Mouse (Mus musculus): Measurements from ENCODE around the gene Sec22a. TPM values are rescaled to one million over a fixed set of nuclear protein-coding genes. Genes with fewer than 3 reads are reported as not detected.

The Sec22a gene
- total and polyA plus RNA-seq, 3 experiments, result 10.5 to 98.3 (median 11.4) TPM

- no peak overlapping the region for H3K27ac ChIP-seq (ENCODE audit: control insufficient read depth, low read depth, low read length)
- no peak for DNase-seq (ENCODE audit: low read depth, low spot score)
- no peak overlapping the region for H3K4me3 ChIP-seq (ENCODE audit: control insufficient read depth in 1 of 2, insufficient read depth in 1 of 2, low read depth in 2 of 2, low read length in 2 of 2)
- H3K4me1 ChIP-seq (ENCODE audit: control insufficient read depth in 1 of 2, insufficient read depth in 2 of 2, low read length in 2 of 2), result no peaks in the 10 kb centered on the region
- no peak overlapping the region for H3K9ac ChIP-seq (ENCODE audit: control insufficient read depth, low read depth, low read length, poor library complexity, severe bottlenecking)
- no peaks in the 10 kb centered on the region for H3K27me3 ChIP-seq (ENCODE audit: control insufficient read depth in 1 of 2, insufficient read depth in 2 of 2, low read length in 2 of 2)
- no peaks in the 10 kb centered on the region for H3K79me2 ChIP-seq (ENCODE audit: control insufficient read depth, insufficient read depth, low read length, poor library complexity)
- no peaks in the 10 kb centered on the region for H3K36me3 ChIP-seq (ENCODE audit: control insufficient read depth in 1 of 2, insufficient read depth in 2 of 2, low read length in 2 of 2)
- H3K9me3 ChIP-seq (replicated peaks; ENCODE audit: insufficient read depth, low read length), result no peaks in the 10 kb centered on the region
- TF ChIP-seq CHD2 (IDR thresholded peaks at IDR 0.05; ENCODE audit: low read length) (no peak), POLR2AphosphoS5 (IDR thresholded peaks at IDR 0.05; ENCODE audit: borderline replicate concordance, low read depth, low read length) (no peak), HCFC1 (IDR thresholded peaks at IDR 0.05; ENCODE audit: low read depth, low read length) (no peak), CHD1 (IDR thresholded peaks at IDR 0.05; ENCODE audit: low read depth, low read length) (no peak), TBP (IDR thresholded peaks at IDR 0.05; ENCODE audit: low read depth, low read length) (no peak), SIN3A (IDR thresholded peaks at IDR 0.05; ENCODE audit: low read length) (no peak), GATA1 (IDR thresholded peaks at IDR 0.05; ENCODE audit: low read depth, low read length) (no peak), MYC (IDR thresholded peaks at IDR 0.05; ENCODE audit: low read depth, low read length) (no peak), KAT2A (conservative IDR thresholded peaks at IDR 0.05; ENCODE audit: low read depth, low read length) (no peak), JUND (IDR thresholded peaks at IDR 0.05; ENCODE audit: low read depth, low read length) (no peak), ZMIZ1 (IDR thresholded peaks at IDR 0.05; ENCODE audit: low read depth, low read length) (no peak), MAZ (IDR thresholded peaks at IDR 0.05; ENCODE audit: low read depth, low read length) (no peak), BHLHE40 (IDR thresholded peaks at IDR 0.05; ENCODE audit: borderline replicate concordance, low read depth, low read length) (no peak), MXI1 (IDR thresholded peaks at IDR 0.05; ENCODE audit: low read depth, low read length) (no peak), GABPA (IDR thresholded peaks at IDR 0.05; ENCODE audit: low read depth, low read length) (no peak), MAX (IDR thresholded peaks at IDR 0.05; ENCODE audit: low read length) (no peak), POLR2AphosphoS2 (IDR thresholded peaks at IDR 0.05; ENCODE audit: low read length) (no peak)
These were observed 92.1 kb downstream of the Sec22a start for GRCm38 (mm10) chr16:35271572-35271971.

- Histone ChIP-seq H3K9me3 (replicated peaks; ENCODE audit: insufficient read depth, low read length) (no peaks in the 10 kb centered on the region), H3K79me2 (ENCODE audit: control insufficient read depth, insufficient read depth, low read length, poor library complexity) (no peaks in the 10 kb centered on the region), H3K4me3 (ENCODE audit: control insufficient read depth in 1 of 2, insufficient read depth in 1 of 2, low read depth in 2 of 2, low read length in 2 of 2) (no peak overlapping the region), H3K36me3 (ENCODE audit: control insufficient read depth in 1 of 2, insufficient read depth in 2 of 2, low read length in 2 of 2) (no peaks in the 10 kb centered on the region), H3K9ac (ENCODE audit: control insufficient read depth, low read depth, low read length, poor library complexity, severe bottlenecking) (no peak overlapping the region), H3K4me1 (ENCODE audit: control insufficient read depth in 1 of 2, insufficient read depth in 2 of 2, low read length in 2 of 2) (no peaks in the 10 kb centered on the region), H3K27ac (ENCODE audit: control insufficient read depth, low read depth, low read length) (no peak overlapping the region), H3K27me3 (ENCODE audit: control insufficient read depth in 1 of 2, insufficient read depth in 2 of 2, low read length in 2 of 2) (no peaks in the 10 kb centered on the region)
- no peak for DNase-seq (ENCODE audit: low read depth, low spot score)
- TF ChIP-seq UBTF (IDR thresholded peaks at IDR 0.05; ENCODE audit: borderline replicate concordance, insufficient read depth, low read depth, low read length), result no peak
- no peak for TF ChIP-seq POLR2AphosphoS2 (IDR thresholded peaks at IDR 0.05; ENCODE audit: low read length)
- TF ChIP-seq MEF2A (IDR thresholded peaks at IDR 0.05; ENCODE audit: extremely low read depth, insufficient replicate concordance, low read depth, low read length, poor library complexity, severe bottlenecking), result no peak
- no peak for TF ChIP-seq ETS1 (IDR thresholded peaks at IDR 0.05; ENCODE audit: low read depth, low read length)
- no peak for TF ChIP-seq KAT2A (conservative IDR thresholded peaks at IDR 0.05; ENCODE audit: low read depth, low read length)
- TF ChIP-seq CTCF (IDR thresholded peaks at IDR 0.05 in 2 of 3, conservative IDR thresholded peaks at IDR 0.05 in 1 of 3; ENCODE audit: control insufficient read depth in 1 of 3, insufficient read depth in 1 of 3, low read depth in 2 of 3, low read length in 3 of 3, poor library complexity in 1 of 3, severe bottlenecking in 1 of 3), result no peak
- TF ChIP-seq ZC3H11A (IDR thresholded peaks at IDR 0.05; ENCODE audit: low read depth, low read length), result no peak
These were observed 92.8 kb downstream of the Sec22a start for GRCm38 (mm10) chr16:35270945-35271344.

All from MEL (cell line).